Comparison of ENCODE assay signal across 8 mouse cellular contexts in the genomic region with DNA sequence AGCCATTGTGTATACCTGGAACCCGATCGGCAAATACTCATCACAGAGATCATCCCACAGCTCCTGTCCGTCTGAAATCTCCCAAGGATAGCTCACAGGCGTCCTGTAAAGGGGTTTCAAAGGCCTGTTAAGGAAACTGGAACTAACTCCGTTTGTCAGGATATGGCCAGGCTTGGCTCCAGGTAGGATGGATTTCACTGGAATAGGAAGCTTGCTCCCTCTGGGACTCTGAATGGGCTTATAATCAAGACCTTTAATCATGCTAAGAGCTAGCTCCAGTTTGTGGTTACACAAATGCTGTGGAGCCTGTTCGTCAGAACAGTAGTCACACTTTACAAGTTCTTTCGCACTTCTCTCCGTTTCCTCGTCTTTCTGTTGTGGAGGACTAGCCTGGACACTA.
DNase-seq lines count a peak whose midpoint lies in the region; ATAC-seq and TF ChIP-seq lines count a peak whose summit lies in the region.

No protein-coding gene starts in this region.

- no peak for ATAC-seq in limb, embryonic 15.5 days (ENCODE audit: insufficient number of reproducible peaks, low FRiP score, low TSS enrichment, low read depth)
- no peak for ATAC-seq in stomach, embryonic 15.5 days (ENCODE audit: insufficient read depth, low FRiP score, low read depth)

- DNase-seq in embryo, embryonic 10.5 days (ENCODE audit: low spot score) = peak; percentile 20
- no peak for DNase-seq in embryo, embryonic 9.5 days (ENCODE audit: extremely low spot score)
- DNase-seq in CH12.LX (ENCODE audit: extremely low read depth) = no peak
- DNase-seq in heart, adult 9 months (ENCODE audit: low spot score in 2 of 2) = peak; percentile 27 to 31
- DNase-seq in frontal cortex, postnatal 36 days (ENCODE audit: low spot score in 2 of 2) = no peak
- no peak for DNase-seq in spleen, postnatal 4 days (ENCODE audit: low spot score in 2 of 2)

- H3K27ac ChIP-seq in CH12.LX (ENCODE audit: insufficient read depth, low read depth) = no peak overlapping the region
- no peak overlapping the region for H3K27ac ChIP-seq in limb, embryonic 15.5 days
- 0 out of 2 replicates have a peak overlapping the region, but pooled peaks have one; percentile 26 for H3K27ac ChIP-seq in stomach, embryonic 15.5 days

- no peaks in the 10 kb centered on the region for H3K27me3 ChIP-seq in CH12.LX (replicated peaks)
- no peaks in the 10 kb centered on the region for H3K27me3 ChIP-seq in limb, embryonic 15.5 days
- H3K27me3 ChIP-seq in stomach, embryonic 15.5 days (replicated peaks) = no peaks in the 10 kb centered on the region

- H3K4me2 ChIP-seq in CH12.LX (ENCODE audit: insufficient read depth, low read depth, poor library complexity, severe bottlenecking) = peak overlapping the region; percentile 74
- peak overlapping the region; percentile 83 for H3K4me2 ChIP-seq in limb, embryonic 15.5 days
- H3K4me2 ChIP-seq in stomach, embryonic 15.5 days = peak overlapping the region; percentile 81

- TF ChIP-seq EP300 in CH12.LX (IDR thresholded peaks at IDR 0.05; ENCODE audit: low read length) = no peak

- H3K9me3 ChIP-seq in CH12.LX (replicated peaks; ENCODE audit: low read length) = no peaks in the 10 kb centered on the region
- H3K9me3 ChIP-seq in limb, embryonic 15.5 days = no peaks in the 10 kb centered on the region
- no peaks in the 10 kb centered on the region for H3K9me3 ChIP-seq in stomach, embryonic 15.5 days

- TF ChIP-seq RAD21 in CH12.LX (IDR thresholded peaks at IDR 0.05; ENCODE audit: low read depth, low read length) = no peak

- H3K36me3 ChIP-seq in CH12.LX (replicated peaks in 1 of 2; ENCODE audit: control insufficient read depth in 1 of 2, insufficient read depth in 1 of 2, low read length in 1 of 2) = peaks cover 0 to 28% of the 10 kb centered on the region in 2 experiments
- no peaks in the 10 kb centered on the region for H3K36me3 ChIP-seq in limb, embryonic 15.5 days
- H3K36me3 ChIP-seq in stomach, embryonic 15.5 days = no peaks in the 10 kb centered on the region

- H3K4me3 ChIP-seq in CH12.LX (replicated peaks in 1 of 3; ENCODE audit: low read depth in 2 of 3, low read length in 2 of 3, poor library complexity in 1 of 3) = peak overlapping the region; percentile 73 to 93 (median 80)
- peak overlapping the region; percentile 81 for H3K4me3 ChIP-seq in limb, embryonic 15.5 days
- H3K4me3 ChIP-seq in stomach, embryonic 15.5 days (replicated peaks) = peak overlapping the region; percentile 60

- 38% methylated on average over 9 of the region's 9 CpGs for whole genome bisulfite sequencing in limb, embryonic 15.5 days
- WGBS in stomach, embryonic 15.5 days = 50% methylated on average over 9 of the region's 9 CpGs

- TF ChIP-seq POLR2A in CH12.LX (IDR thresholded peaks at IDR 0.05; ENCODE audit: low read depth, low read length) = no peak

- dilution Hi-C loops in CH12.LX (cut with MboI; ENCODE audit: extremely low pct_ligation_motif_present, extremely low pct_unique_long_range_greater_than_20kb, low sequenced_read_pairs) = no loop called here

- in situ Hi-C loops in CH12.LX (cut with MboI; ENCODE audit: low pct_ligation_motif_present, low pct_unique_long_range_greater_than_20kb, low sequenced_read_pairs) = loop anchor here (5.0 to 25.0 kb wide), 3 partner anchors 84 to 571 kb away; partner anchors contain the start of gene Phgdh

- H3K9ac ChIP-seq in CH12.LX (ENCODE audit: insufficient read depth, low read depth) = peak overlapping the region; percentile 53
- H3K9ac ChIP-seq in limb, embryonic 15.5 days = no peak overlapping the region
- H3K9ac ChIP-seq in stomach, embryonic 15.5 days = peak overlapping the region; percentile 72; the same call in 1 of the 2 replicates

- H3K79me2 ChIP-seq in CH12.LX (replicated peaks; ENCODE audit: control insufficient read depth, extremely low read depth, insufficient read depth, poor library complexity, severe bottlenecking) = peaks cover 16% of the 10 kb centered on the region; the same call in 1 of the 2 replicates

- H3K4me1 ChIP-seq in CH12.LX (ENCODE audit: control insufficient read depth in 1 of 2, insufficient read depth in 2 of 2) = peaks cover 0 to 45% of the 10 kb centered on the region in 2 experiments; a peak in 2 of 4 replicates
- H3K4me1 ChIP-seq in limb, embryonic 15.5 days = peaks cover 23% of the 10 kb centered on the region
- peaks cover 15% of the 10 kb centered on the region; the same call in 1 of the 2 replicates for H3K4me1 ChIP-seq in stomach, embryonic 15.5 days

- no peak for TF ChIP-seq CTCF in CH12.LX (conservative IDR thresholded peaks at IDR 0.05 in 1 of 2, IDR thresholded peaks at IDR 0.05 in 1 of 2; ENCODE audit: low read depth in 2 of 2, low read length in 2 of 2)

TF ChIP-seq in CH12.LX, 34 proteins besides CTCF, POLR2A, EP300 and RAD21:
- TF ChIP-seq HCFC1 (IDR thresholded peaks at IDR 0.05; ENCODE audit: low read depth, low read length) (no peak), MAFK (IDR thresholded peaks at IDR 0.05; ENCODE audit: insufficient replicate concordance, low read length) (no peak), TCF12 (IDR thresholded peaks at IDR 0.05; ENCODE audit: low read depth, low read length) (0 out of 2 replicates have a peak, but pooled peaks have one; percentile 4), SIN3A (IDR thresholded peaks at IDR 0.05; ENCODE audit: low read length) (no peak), PAX5 (IDR thresholded peaks at IDR 0.05; ENCODE audit: low read length) (no peak), ELF1 (IDR thresholded peaks at IDR 0.05; ENCODE audit: low read depth, low read length) (no peak)

Comparison
In these comparisons a context has a peak if more than half of its experiments do, and no peak if none do; other contexts are left out.
1. DNase-seq: peak in embryo, embryonic 10.5 days (single experiment) and heart, adult 9 months (2 of 2); none in embryo, embryonic 9.5 days (single experiment), CH12.LX (single experiment), frontal cortex, postnatal 36 days (0 of 2) and spleen, postnatal 4 days (0 of 2).
2. Peak in every context shown above with its lines, with median percentiles within 50 percentile points of each other: H3K4me2 ChIP-seq and H3K4me3 ChIP-seq.